Mouse (Mus musculus) thymus, postnatal 0 days (tissue): ENCODE data around the gene AI854703. TPM values are rescaled to one million over a fixed set of nuclear protein-coding genes. Genes with fewer than 3 reads are reported as not detected.

Experiments
- DNase-seq: peaks from one replicate; pipeline ENCODE4 v3.0.0-alpha.2; 2015; ENCODE audit warnings: low spot score
- polyA plus RNA-seq: library from polyadenylated mRNA; unstranded; fragments of >200 nt; fragmentation: Nextera tagmentation; extraction: Ambion mirVana; gene quantifications from 2 replicates; pipeline ENCODE4 v1.2.1, GENCODE M21; 2015

AI854703 gene
- 2.0 and 2.3 TPM in 2 replicates for polyA plus RNA-seq

DNA sequence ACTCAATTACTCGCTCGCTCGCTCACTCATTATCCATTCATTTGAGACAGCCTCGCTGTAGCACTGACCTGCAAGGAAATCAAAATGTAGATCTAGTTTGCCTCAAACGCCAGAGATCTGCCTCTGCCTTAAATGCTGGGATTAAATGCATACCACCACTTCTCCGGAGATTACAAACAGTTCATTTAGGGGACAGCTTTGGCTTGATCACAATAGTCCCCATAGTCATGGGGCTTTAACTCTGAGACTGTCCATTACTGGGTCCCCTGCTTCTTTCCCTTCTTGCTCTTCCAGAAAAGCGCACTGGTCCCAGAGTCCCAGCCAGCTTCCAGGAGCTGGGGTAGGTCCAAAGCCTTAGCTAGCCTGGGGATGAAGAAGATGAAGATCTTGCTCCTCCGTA lies at the start of gene AI854703:
Gene AI854703, plus strand, starts transcription at position 301 of the 400 bp plus-strand sequence.
- DNase-seq: no peak

DNA sequence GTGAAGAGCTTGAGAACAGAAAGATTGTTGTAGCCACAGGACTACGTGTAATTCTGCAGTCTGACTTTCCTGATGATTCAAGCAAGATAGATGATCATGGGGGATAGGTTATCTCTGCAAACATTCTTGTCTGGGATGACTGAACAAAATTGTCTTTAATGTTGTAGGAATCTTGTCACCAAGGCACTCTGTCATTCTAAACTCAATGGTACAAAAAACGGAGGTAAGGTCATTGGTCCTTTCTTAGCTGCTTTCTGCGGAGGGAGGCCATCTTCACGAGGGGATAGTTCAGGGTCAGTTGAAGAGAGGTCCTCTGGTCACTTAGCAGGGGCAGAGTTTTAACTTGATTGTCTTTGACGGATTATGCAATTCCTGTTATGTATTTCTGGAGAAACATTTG lies 47.8 kb upstream of the AI854703 start:
- DNase-seq: no peak

DNA sequence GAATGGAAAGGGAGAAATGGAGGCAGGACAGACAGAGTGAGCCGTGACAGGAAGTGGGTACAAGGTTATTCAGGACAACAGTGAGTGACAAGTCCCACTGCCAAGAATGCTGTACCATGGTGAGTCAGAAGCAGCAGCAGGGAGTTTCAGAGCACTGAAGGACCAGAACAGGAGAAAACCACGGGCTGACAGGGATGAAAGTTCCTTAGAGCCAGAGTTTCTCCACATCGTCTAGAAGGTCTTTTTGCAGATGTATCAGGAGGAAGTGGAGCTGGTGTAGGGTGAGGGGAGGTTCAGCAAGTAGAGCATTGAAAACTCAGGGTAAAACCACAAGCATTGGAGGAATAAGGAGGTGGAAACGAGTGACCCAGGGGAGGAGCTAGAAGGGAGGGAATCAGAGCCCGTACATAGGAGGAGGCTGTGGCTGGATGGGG lies 47.3 kb upstream of the AI854703 start:
- DNase-seq: no peak

DNA sequence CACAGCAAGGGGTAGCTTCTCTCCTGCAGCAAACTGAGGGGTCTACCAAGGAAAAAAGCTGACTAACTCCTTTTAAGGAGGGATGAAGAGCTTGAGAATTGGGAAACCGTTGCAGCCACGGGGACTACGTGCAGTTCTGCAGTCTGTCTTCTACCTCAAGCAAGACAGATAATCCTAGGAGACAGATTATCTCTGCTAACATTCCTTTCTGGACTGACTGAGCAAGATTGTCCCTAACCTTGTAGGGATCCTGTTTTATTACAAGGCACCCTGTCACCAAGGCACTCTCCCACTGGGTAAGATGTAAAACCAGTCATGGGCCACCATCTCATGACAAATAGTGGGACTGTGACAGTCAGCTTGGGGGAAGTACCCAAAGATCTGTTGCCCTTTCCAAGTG lies 45.3 kb upstream of the AI854703 start:
- no peak for DNase-seq

DNA sequence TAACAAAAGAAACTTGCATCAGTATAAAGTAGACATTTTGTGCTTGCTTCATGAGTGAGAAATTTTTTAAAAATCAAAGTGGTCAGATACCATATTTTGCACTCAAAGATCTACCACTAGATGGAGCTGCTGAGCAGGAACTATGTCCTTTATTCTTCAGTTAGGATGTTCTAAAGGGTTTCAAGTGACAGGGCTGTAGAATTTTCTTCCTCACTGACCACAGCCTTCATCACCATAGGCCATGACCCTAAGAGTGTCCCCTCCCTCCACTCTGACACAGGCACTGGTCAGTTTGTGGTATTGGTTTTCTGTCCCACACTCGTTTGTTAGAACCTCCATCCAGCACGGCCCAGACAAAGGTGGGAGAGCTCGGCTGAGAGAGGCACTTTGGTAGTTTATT lies 44.5 kb upstream of the AI854703 start:
- DNase-seq: peak; percentile 66

DNA sequence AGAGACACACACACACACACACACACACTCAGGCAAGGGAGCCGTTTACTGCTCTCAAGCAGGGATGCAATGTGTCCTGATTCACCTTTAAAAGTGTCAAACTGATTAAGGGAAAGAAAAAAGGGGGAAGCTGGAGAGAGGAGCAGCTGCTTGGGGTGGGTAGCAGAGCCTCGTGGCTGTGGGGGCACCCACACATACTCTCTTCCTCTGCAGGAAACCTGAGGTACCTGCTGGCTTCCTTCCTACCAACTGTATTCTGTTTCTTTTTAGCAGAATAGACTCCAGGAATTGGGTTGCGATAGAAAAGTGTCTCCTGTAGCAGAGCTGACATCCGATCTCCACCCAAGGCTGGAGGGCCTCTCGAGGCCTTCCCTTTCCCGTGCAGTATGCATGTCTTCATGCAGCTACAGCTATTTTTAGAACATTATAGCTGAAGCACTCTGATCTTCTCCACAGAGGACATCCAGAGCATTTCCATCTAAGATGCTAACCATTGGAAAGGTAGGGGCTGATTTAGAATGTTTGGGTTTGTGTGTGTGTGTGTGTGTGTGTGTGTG lies 37.3 kb upstream of the AI854703 start, which contains the start of gene Gm45021:
Gene Gm45021, plus strand, starts transcription at position 417 of the 557 bp plus-strand sequence.
- DNase-seq: peak; percentile 24

DNA sequence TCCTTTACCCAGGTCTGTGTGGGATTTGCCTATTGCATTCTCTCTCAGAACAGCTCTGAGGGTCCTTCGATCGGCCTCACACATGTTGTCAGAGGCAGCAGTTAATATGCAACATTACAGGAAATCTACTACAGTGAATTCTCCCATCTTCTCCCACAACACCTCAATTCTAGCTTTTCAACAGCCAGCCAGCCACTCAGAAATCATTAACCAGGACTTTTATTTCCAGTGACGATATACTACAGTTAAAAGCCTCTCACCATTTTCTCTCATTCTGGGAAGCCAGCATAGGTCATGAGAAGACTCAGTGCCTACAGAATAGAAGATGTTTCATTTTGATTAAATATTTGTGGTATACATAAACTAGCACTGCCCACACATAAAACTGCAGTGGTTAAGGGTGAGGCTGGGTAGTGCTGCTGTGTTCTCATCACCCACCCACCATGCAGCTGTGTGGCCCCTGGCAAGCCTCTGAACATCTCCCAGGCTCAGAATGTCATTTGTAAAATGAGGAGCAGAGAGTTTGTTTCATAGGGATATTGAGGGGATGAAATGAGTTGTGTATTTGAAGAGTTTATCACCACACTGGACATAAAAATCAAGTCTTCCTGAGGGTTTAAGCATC lies 35.2 kb upstream of the AI854703 start:
- DNase-seq: no peak

DNA sequence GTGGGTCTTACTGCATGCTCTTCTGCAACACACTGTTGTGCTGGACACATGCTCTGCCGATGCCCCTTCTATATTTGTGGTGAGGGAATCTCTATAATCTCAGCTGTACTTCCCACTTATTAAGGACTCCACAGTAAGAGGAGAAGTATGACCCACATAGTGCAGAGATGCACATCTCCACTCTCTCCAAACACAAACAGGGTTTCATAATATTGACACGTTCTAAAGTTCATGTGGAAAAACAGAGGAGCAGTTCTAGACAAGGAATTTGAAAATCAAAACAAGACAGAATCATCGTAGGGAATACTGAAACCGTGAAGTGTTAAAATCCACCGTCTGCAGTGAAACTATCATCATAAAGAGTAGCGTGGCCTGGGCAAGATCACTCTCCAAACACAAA lies 34.7 kb upstream of the AI854703 start:
- DNase-seq: no peak

DNA sequence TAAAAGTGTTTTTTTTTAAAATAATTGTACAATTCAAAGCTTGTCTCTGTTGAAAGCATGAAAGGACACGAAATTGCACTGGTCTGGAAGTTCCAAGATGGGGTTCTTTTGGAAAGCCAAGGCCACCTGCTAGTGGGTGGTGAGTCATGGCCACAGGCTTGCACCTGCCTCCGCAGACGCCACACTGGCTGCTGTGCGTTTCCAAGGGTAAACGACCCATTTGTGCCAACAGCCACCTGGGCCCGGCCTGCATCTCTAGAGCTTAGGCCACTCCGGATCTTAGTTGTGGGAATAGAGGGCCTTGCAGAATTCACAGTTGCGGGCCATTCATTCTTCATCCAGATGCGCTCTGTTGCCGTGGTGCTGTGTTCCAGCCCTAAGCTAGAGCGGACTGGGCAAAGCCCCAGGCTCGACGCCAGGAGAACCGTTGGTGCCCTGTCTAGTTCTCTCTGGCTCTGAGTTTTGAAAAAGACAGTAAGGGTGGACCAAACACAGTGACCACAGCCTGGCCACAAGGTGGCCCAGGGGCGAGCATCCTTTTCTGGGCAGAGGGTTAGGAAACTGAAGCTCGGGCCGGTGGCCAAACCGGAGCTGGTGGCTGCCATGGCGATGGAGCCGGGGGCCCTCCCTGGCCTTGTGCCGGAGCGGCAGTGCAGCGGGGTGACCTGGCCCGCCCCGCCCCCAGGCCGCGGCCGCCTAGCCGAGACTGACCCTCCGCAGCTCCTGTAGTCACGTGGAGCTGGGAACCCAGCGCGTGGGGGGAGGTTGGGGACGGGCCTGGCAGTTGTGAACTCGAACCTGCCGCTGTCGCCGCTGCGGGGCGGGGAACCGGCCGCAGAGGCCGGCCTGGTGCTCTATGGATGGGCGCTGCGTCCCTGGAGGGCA lies 33.2 kb upstream of the AI854703 start, which contains the start of the genes Repin1 and Gm44965:
Gene Repin1, plus strand, starts transcription at position 726 of the 885 bp plus-strand sequence.
Gene Gm44965, plus strand, starts transcription at position 784 of the 885 bp plus-strand sequence.
- DNase-seq: peak; percentile 62

DNA sequence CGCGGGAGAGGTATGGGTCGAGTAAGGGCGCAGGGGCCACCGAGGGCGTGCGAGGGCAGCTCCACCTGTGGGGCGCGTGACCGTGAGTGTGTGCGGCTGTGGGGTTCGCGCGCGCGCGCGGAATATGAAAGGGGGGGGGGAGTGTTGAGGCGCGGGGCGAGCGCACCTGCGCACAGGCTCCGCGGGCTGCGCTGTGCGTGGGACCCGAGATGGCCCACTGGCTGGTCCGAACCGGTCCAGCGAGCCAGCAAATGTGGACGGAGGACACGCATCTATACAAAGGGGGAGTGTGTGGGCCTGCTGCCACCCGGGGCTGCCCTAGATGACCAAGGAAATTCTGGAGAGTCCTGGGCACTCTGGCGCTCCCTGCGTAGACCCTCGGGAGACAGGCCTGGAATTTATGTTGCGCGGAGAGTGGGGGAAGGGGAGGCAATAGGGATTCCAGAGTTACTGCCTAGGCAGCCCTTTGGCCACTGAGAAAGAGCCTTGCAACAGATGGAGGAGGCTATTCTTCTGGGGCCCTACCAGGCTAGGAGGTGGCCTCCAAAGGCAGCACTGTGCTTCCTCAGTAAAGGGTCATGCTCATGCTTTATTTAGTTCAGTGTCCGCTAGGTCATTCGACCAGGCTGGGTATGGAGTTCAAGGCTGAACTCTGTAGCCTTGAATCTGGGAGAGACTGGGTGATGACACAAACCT lies 32.4 kb upstream of the AI854703 start:
- DNase-seq: peak; percentile 65

DNA sequence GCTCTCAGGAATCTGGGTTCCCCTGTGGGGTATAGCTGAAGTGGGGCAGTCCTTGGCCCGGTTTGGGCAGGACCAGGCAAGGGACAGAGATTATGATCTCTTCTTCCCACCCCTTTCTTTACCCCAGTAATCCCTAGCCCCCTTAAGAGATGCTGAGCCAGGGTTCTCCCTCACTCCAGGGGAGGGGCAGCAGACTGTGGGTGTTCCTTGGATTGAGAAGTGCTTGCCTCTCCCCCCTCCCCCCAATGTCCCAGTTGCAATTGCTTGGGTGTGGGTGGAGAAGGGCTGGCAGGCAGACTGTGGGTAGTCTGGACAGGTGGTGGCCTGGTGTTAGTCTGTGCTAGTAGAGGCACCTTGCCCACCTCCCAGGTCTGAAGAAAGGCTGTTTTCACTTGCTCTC lies 31.3 kb upstream of the AI854703 start:
- no peak for DNase-seq

DNA sequence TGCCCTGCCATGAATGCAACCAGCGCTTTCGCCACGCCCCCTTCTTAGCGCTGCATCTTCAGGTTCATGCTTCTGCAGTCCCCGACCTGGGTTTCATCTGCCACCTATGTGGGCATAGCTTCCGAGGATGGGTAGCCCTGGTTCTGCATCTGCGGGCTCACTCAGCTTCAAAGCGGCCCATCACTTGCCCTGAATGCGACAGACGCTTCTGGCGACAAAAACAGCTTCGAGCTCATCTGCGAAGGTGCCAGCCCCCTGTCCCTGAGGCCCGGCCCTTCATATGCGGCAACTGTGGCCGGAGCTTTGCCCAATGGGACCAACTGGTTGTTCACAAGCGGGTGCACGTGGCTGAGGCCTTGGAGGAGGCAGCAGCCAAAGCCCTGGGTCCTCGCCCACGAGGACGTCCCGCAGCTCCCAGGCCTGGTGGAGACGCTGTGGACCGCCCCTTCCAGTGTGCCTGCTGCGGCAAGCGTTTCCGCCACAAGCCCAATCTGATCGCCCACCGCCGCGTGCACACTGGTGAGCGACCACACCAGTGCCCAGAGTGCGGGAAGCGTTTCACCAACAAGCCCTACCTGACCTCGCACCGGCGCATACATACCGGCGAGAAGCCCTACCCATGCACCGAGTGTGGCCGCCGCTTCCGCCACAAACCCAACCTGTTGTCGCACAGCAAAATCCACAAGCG lies 29.9 kb upstream of the AI854703 start:
- no peak for DNase-seq

DNA sequence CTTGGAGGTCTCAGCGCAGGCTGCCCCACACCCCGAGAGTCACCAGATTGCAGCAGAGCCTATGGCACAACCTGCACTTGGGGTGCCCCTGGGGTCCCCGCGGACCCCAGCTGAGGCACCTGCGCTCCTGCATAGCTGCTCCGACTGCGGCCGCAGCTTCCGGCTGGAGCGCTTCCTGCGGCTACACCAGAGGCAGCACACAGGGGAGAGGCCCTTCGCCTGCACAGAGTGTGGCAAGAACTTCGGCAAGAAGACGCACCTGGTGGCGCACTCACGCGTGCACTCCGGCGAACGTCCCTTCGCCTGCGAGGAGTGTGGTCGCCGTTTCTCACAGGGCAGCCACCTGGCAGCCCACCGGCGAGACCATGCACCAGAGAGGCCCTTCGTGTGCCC lies 29.3 kb upstream of the AI854703 start:
- DNase-seq: no peak

DNA sequence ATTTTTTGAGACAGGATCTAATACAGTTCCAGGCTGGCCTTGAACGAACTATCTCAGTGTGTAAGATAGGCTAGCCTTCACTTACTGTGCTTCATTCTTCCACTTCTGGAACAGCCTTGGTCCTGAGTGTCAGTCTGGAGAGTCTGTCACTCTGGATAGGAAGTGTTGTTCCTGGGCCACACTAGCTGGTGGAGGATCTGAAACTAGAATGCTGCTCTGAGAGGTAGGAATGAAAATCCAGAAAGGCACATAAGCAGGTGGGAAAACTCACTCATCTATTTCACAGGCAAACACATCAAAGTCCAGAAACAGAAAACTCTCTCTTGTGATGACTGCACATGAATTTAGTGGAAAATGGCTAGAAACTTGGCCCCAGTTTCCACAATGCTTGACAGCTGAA lies 26.0 kb upstream of the AI854703 start:
- no peak for DNase-seq

DNA sequence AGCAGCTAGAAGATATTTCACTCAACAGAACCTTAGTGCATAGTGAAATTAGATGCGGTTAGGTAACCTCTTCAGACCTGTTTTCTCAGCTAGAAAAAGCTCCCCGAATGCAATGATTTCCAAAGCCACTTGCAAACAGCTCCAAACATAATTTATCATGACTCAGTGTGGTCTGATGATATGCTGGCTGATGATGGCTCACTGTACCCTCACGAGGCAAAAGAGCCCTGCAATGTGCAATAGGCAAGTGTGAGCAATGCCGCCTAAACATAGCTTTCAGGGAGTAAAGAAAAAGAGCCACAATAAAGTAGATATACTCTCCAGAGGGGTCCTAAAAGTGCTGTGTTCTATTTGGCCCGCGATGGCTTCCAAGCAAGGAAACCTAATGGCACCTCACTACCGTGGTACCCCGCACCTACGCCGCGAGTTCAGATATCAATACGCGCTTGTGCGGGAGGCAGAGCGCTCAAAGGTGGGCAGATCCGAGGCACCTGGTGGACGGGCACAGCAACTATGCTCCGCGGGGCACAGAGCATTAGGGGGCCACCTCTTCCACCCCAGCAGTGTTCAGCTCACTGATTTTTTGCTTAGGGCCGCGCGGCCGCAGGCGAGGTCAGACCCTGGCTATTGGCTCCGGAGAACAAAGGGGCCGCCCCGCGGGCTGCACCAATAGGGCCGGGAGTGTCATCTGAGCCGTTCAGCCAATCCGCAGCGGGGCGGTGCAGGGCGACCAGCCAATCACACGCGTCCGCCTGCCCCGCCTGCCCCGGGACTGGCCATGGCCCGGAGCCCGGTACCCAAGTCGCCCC lies 25.1 kb upstream of the AI854703 start, which contains the start of gene Zfp775:
Gene Zfp775, plus strand, starts transcription at position 793 of the 809 bp plus-strand sequence.
- DNase-seq: peak; percentile 92

DNA sequence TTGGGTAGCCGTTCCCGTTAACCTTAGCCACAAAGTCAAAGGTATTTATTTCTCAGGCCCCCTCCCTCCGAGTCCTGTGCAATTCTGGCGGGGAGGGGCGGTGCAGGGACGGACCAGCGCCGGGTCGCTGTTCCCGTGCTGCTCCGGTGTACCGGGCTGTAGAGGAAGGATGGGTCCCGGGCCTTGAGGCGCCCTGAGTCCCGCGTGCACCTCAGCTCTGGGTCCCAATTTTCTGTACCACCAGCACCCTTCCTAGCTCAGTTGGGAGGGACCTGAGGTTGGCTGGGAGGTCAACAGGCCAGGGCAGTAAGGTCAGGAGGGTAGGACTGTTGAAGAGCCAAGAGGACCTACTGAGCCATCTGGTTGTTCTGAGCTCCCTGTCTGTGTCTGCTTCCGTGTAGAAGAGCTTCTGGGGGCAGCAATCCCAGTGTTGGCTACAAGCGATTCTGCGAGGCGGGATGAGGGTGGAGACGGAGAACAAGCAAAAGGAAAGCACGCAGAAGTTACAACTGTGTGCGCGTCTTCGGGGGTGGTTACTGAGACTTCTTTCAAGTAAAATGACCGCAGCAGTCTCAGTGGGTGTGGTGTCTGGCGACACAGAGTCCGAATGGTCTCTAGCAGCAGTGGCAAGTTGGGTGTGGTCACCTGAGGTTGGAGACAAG lies 24.4 kb upstream of the AI854703 start:
- DNase-seq: no peak

DNA sequence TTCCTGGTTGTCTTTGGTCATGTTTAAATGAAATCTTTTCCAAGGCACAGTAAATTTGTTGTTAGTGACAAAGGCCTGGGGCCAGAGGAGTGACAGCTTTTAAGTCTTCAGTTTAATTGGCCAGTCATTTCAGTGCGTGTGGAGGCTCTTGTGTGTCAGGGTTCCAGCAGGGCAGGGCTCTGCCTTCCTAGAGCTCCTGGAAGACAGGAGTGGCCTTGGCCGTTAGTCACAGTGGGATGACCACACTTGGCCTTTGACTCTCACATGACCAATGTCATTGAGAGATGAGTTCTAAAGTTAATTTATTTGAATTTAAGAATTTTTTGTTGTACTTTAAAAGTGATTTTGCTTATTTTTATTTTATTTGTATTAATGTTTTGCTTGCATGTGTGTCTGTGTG lies 18.4 kb upstream of the AI854703 start:
- DNase-seq: no peak

DNA sequence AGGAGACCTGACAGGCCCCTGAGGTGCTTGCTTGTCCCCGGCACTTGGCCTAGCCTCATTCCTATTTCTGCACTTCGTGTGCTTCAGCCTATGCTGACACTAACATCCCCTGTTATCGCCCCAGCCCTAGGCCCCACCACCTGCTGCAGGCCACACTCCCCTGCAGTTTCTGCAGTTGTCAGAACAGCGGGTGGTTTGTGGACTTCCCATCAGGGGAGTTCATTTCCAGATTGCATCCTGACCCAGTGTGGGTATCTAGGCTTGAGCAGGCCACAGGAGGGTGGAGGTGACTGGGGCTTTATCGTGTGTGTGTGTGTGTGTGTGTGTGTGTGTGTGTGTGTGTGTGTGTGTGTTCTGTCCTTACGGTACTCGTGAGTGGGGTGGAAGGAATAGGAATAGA lies 17.1 kb upstream of the AI854703 start:
- DNase-seq: no peak

DNA sequence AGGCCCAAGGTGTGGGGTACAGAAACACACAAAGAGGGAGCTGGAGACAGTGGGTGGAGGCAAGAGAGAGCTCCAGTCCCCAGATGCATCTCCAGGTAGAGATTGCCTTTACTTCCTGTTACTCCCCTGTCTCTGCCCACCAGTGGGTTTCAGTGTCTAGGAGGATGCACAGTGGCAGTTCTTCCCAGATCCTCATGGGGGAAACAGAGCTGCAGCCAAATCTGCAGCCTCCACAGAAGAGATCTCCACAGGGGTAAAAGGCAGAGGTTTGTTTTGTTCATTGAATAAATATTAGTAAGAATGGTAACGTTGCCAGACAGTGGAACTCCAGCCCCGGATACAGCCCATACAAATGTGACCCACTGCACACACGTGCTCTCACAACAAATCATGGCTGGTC lies 15.9 kb upstream of the AI854703 start:
- DNase-seq: no peak
